Mouse (Mus musculus): ENCODE results near the gene Meltf.

DNA sequence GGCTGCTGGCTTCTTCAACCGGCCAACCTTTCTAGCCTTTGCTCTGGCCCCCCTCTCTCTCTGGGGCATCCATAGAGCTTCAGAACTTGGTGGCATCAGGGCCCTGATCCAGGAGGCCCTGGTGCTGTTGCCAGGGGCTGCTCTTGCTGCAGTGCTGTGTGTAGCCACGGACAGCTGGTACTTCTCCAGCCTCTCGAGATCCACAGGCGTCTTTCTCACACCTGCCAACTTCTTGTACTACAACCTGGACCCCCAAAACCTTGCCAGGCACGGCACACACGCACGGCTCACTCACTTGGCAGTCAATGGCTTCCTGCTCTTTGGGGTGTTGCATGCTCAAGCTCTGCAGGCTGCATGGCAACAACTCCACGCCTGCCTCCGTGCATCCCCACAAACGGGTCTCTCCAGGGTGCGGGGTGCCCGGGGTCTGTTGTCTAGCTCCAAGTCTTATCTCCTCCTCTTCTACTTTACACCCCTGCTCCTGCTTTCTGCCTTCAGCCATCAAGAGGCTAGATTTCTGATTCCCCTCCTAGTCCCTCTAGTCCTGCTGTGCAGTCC, 66.2 kb downstream of the Meltf start:
- TF ChIP-seq USF1 (IDR thresholded peaks at IDR 0.05; ENCODE audit: low read depth) (no peak), CTCF (IDR thresholded peaks at IDR 0.05; ENCODE audit: control insufficient read depth, insufficient read depth, insufficient read length) (no peak), MYOD1 (IDR thresholded peaks at IDR 0.05; ENCODE audit: control insufficient read depth, insufficient read length, low read depth) (no peak), MAX (IDR thresholded peaks at IDR 0.05) (no peak), CEBPB (IDR thresholded peaks at IDR 0.05; ENCODE audit: low read depth) (no peak)

All from C2C12 (cell line).